8 mouse cellular contexts compared by ENCODE assay signal in genomic region chr8:124284333-124284711, GRCm38 (mm10). TPM values are rescaled to one million over a fixed set of nuclear protein-coding genes. Genes with fewer than 3 reads are reported as not detected.
DNase-seq lines count a peak whose midpoint lies in the region; ATAC-seq and TF ChIP-seq lines count a peak whose summit lies in the region.

No protein-coding gene starts in this region.

- no peak overlapping the region for H3K4me3 ChIP-seq in lung, postnatal 0 days (ENCODE audit: low read depth, low read length)
- no peak overlapping the region for H3K4me3 ChIP-seq in forebrain, embryonic 16.5 days (replicated peaks; ENCODE audit: low read length)
- H3K4me3 ChIP-seq in limb, embryonic 14.5 days (replicated peaks; ENCODE audit: low read length): no peak overlapping the region
- H3K4me3 ChIP-seq in stomach, postnatal 0 days (ENCODE audit: low read depth, low read length): no peak overlapping the region
- H3K4me3 ChIP-seq in liver, embryonic 11.5 days (ENCODE audit: low read depth, low read length): no peak overlapping the region

- no peaks in the 10 kb centered on the region; the same call in 1 of the 2 replicates for H3K4me1 ChIP-seq in lung, postnatal 0 days (ENCODE audit: insufficient read depth, low read depth, low read length)
- H3K4me1 ChIP-seq in forebrain, embryonic 16.5 days (replicated peaks; ENCODE audit: control insufficient read depth, insufficient read depth, low read length): peaks cover 68% of the 10 kb centered on the region
- peaks cover 38% of the 10 kb centered on the region for H3K4me1 ChIP-seq in limb, embryonic 14.5 days (ENCODE audit: control insufficient read depth, insufficient read depth, low read length)
- H3K4me1 ChIP-seq in stomach, postnatal 0 days (replicated peaks; ENCODE audit: control insufficient read depth, insufficient read depth): peaks cover 8% of the 10 kb centered on the region; the same call in 1 of the 2 replicates
- H3K4me1 ChIP-seq in liver, embryonic 11.5 days (replicated peaks; ENCODE audit: control insufficient read depth, insufficient read depth, low read length): peaks cover 27% of the 10 kb centered on the region

- TF ChIP-seq EP300 in lung, postnatal 0 days (IDR thresholded peaks at IDR 0.05): no peak
- no peak for TF ChIP-seq EP300 in stomach, postnatal 0 days (optimal IDR thresholded peaks at IDR 0.05)

- ATAC-seq in lung, postnatal 0 days: peak; percentile 45
- peak; percentile 63 for ATAC-seq in forebrain, embryonic 16.5 days
- 0 out of 2 replicates have a peak, but pooled peaks have one; percentile 11 for ATAC-seq in limb, embryonic 14.5 days (ENCODE audit: low FRiP score, low read depth)
- no peak; the same call in 1 of the 2 replicates for ATAC-seq in stomach, postnatal 0 days (ENCODE audit: low FRiP score, low TSS enrichment)
- ATAC-seq in liver, embryonic 11.5 days (replicated peaks; ENCODE audit: low FRiP score): no peak

- 58% methylated on average over 6 of the region's 6 CpGs for WGBS in lung, postnatal 0 days
- WGBS in forebrain, embryonic 16.5 days: 6% methylated on average over 6 of the region's 6 CpGs
- 7% methylated on average over 6 of the region's 6 CpGs for WGBS in limb, embryonic 14.5 days
- WGBS in stomach, postnatal 0 days: 20% methylated on average over 6 of the region's 6 CpGs
- WGBS in liver, embryonic 11.5 days: 54% methylated on average over 6 of the region's 6 CpGs

- no peak overlapping the region for H3K27ac ChIP-seq in lung, postnatal 0 days (ENCODE audit: low read length)
- H3K27ac ChIP-seq in forebrain, embryonic 16.5 days (ENCODE audit: low read length): peak overlapping the region; percentile 86
- peak overlapping the region; percentile 68 for H3K27ac ChIP-seq in limb, embryonic 14.5 days (replicated peaks; ENCODE audit: low read depth, low read length)
- peak overlapping the region; percentile 50 for H3K27ac ChIP-seq in stomach, postnatal 0 days (replicated peaks)
- H3K27ac ChIP-seq in liver, embryonic 11.5 days (ENCODE audit: low read depth, low read length): no peak overlapping the region

- DNase-seq in lung, postnatal 0 days (ENCODE audit: low spot score): no peak
- DNase-seq in lung, postnatal 36 days: no peak
- peak; percentile 29 for DNase-seq in limb, embryonic 14.5 days (ENCODE audit: low spot score)
- DNase-seq in stomach, postnatal 0 days (ENCODE audit: low spot score): peak; percentile 40
- DNase-seq in thymus, postnatal 25 days: no peak
- no peak for DNase-seq in liver, embryonic 11.5 days (ENCODE audit: low spot score)
- no peak for DNase-seq in frontal cortex, postnatal 36 days (ENCODE audit: low spot score in 2 of 2)

- no peak for TF ChIP-seq CTCF in lung, postnatal 0 days (IDR thresholded peaks at IDR 0.05)
- no peak for TF ChIP-seq CTCF in stomach, postnatal 0 days (IDR thresholded peaks at IDR 0.05; ENCODE audit: low read depth)

- no peaks in the 10 kb centered on the region for H3K27me3 ChIP-seq in lung, postnatal 0 days (replicated peaks; ENCODE audit: insufficient read depth, low read length)
- no peaks in the 10 kb centered on the region for H3K27me3 ChIP-seq in forebrain, embryonic 16.5 days (replicated peaks; ENCODE audit: control insufficient read depth, insufficient read depth, low read length)
- no peaks in the 10 kb centered on the region for H3K27me3 ChIP-seq in limb, embryonic 14.5 days (ENCODE audit: control insufficient read depth, insufficient read depth, low read length)
- H3K27me3 ChIP-seq in stomach, postnatal 0 days (ENCODE audit: control insufficient read depth, insufficient read depth, low read length): no peaks in the 10 kb centered on the region
- H3K27me3 ChIP-seq in liver, embryonic 11.5 days (replicated peaks; ENCODE audit: control insufficient read depth, insufficient read depth, low read length): no peaks in the 10 kb centered on the region

- TF ChIP-seq POLR2A in limb, embryonic 14.5 days (IDR thresholded peaks at IDR 0.05; ENCODE audit: borderline replicate concordance, extremely low read depth, insufficient read depth, insufficient read length): no peak

- H3K4me2 ChIP-seq in lung, postnatal 0 days (replicated peaks; ENCODE audit: low read depth, low read length): no peak overlapping the region
- no peak overlapping the region for H3K4me2 ChIP-seq in forebrain, embryonic 16.5 days (ENCODE audit: low read length)
- no peak overlapping the region for H3K4me2 ChIP-seq in limb, embryonic 14.5 days (replicated peaks; ENCODE audit: low read depth, low read length, severe bottlenecking)
- no peak overlapping the region for H3K4me2 ChIP-seq in stomach, postnatal 0 days (replicated peaks; ENCODE audit: low read depth)
- H3K4me2 ChIP-seq in liver, embryonic 11.5 days: no peak overlapping the region

- H3K9me3 ChIP-seq in lung, postnatal 0 days (ENCODE audit: low read length): no peaks in the 10 kb centered on the region
- no peaks in the 10 kb centered on the region for H3K9me3 ChIP-seq in forebrain, embryonic 16.5 days (ENCODE audit: control insufficient read depth, low read length)
- no peaks in the 10 kb centered on the region for H3K9me3 ChIP-seq in limb, embryonic 14.5 days (ENCODE audit: control insufficient read depth, low read length)
- H3K9me3 ChIP-seq in stomach, postnatal 0 days (ENCODE audit: control insufficient read depth, low read length): no peaks in the 10 kb centered on the region
- H3K9me3 ChIP-seq in liver, embryonic 11.5 days (ENCODE audit: control insufficient read depth, low read length): no peaks in the 10 kb centered on the region

- H3K36me3 ChIP-seq in lung, postnatal 0 days (ENCODE audit: insufficient read depth, low read length): no peaks in the 10 kb centered on the region
- no peaks in the 10 kb centered on the region for H3K36me3 ChIP-seq in forebrain, embryonic 16.5 days (ENCODE audit: control insufficient read depth, insufficient read depth)
- H3K36me3 ChIP-seq in limb, embryonic 14.5 days (ENCODE audit: control insufficient read depth, insufficient read depth, low read length): no peaks in the 10 kb centered on the region
- H3K36me3 ChIP-seq in stomach, postnatal 0 days (ENCODE audit: control insufficient read depth, insufficient read depth, low read length): no peaks in the 10 kb centered on the region
- no peaks in the 10 kb centered on the region for H3K36me3 ChIP-seq in liver, embryonic 11.5 days (ENCODE audit: control insufficient read depth, insufficient read depth, low read length)

- H3K9ac ChIP-seq in lung, postnatal 0 days (replicated peaks; ENCODE audit: low read depth): no peak overlapping the region
- H3K9ac ChIP-seq in forebrain, embryonic 16.5 days (replicated peaks; ENCODE audit: low read depth, low read length): no peak overlapping the region; the same call in 1 of the 2 replicates
- no peak overlapping the region for H3K9ac ChIP-seq in limb, embryonic 14.5 days (ENCODE audit: low read depth, low read length, severe bottlenecking)
- no peak overlapping the region for H3K9ac ChIP-seq in stomach, postnatal 0 days (ENCODE audit: low read length)
- no peak overlapping the region for H3K9ac ChIP-seq in liver, embryonic 11.5 days (ENCODE audit: low read depth, low read length)

RNA-seq across cellular contexts. Expression of gene Galnt2, which starts 53.1 kb away (rescaled TPM):
- polyA plus RNA-seq in lung, postnatal 0 days (2015; fragmentation: Nextera tagmentation; extraction: Ambion mirVana): 54.3 and 66.2 TPM in 2 replicates
- polyA plus RNA-seq in forebrain, embryonic 16.5 days (2015; fragmentation: Nextera tagmentation; extraction: Ambion mirVana): 47.8 and 48.9 TPM in 2 replicates
- 34.9 and 37.8 TPM in 2 replicates for polyA plus RNA-seq in limb, embryonic 14.5 days (2012; rRNA removed)
- 66.9 and 76.1 TPM in 2 replicates for polyA plus RNA-seq in limb, embryonic 14.5 days (2014; fragmentation: Nextera tagmentation; extraction: Ambion mirVana)
- polyA plus RNA-seq in stomach, postnatal 0 days (2015; fragmentation: Nextera tagmentation; extraction: Ambion mirVana): 48.6 and 48.9 TPM in 2 replicates
- 46.6 and 48.6 TPM in 2 replicates for polyA plus RNA-seq in liver, embryonic 11.5 days (2014; fragmentation: Nextera tagmentation; extraction: Ambion mirVana)

Comparison
In these comparisons a context has a peak if more than half of its experiments do, and no peak if none do; other contexts are left out.
1. ATAC-seq: peak in lung, postnatal 0 days (single experiment), forebrain, embryonic 16.5 days (single experiment) and limb, embryonic 14.5 days (single experiment); none in stomach, postnatal 0 days (single experiment) and liver, embryonic 11.5 days (single experiment).
2. DNase-seq: peak in limb, embryonic 14.5 days (single experiment) and stomach, postnatal 0 days (single experiment); none in lung, postnatal 0 days (single experiment), lung, postnatal 36 days (single experiment), thymus, postnatal 25 days (single experiment), liver, embryonic 11.5 days (single experiment) and frontal cortex, postnatal 36 days (0 of 2).
3. H3K27ac ChIP-seq: peak in forebrain, embryonic 16.5 days (single experiment), limb, embryonic 14.5 days (single experiment) and stomach, postnatal 0 days (single experiment); none in lung, postnatal 0 days (single experiment) and liver, embryonic 11.5 days (single experiment).